Mouse (Mus musculus): ENCODE data around the gene Scd4. TPM values are rescaled to one million over a fixed set of nuclear protein-coding genes. Genes with fewer than 3 reads are reported as not detected.

Scd4 gene
- polyA plus RNA-seq, 1 experiment from 2014 or later, result not detected

DNA sequence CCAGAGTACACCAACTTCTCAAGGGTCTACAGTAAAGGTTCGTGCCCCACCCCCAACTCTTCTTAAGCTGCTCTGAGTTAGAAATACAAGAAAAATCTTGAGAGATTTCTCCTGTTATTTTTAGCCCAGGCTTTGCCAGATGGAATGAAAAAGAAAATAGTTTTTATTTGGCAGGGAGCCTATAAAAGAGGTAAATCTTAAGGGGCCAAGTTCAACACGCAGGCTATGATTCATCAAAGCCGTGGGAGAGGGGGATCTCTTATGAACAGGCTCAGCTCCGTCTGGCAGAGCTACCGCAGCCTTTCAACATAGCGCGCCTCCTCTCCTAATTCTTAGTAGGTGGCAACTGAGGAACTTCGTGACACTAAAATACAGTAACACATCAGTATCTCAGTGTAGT, 29.4 kb upstream of the Scd4 start:
- WGBS, result 92% methylated on average over 8 of the region's 8 CpGs
- Histone ChIP-seq H3K9me3 (ENCODE audit: control insufficient read depth, low read length) (no peaks in the 10 kb centered on the region), H3K36me3 (ENCODE audit: control insufficient read depth, insufficient read depth, low read length) (peaks cover 53% of the 10 kb centered on the region), H3K9ac (ENCODE audit: low read length) (no peak overlapping the region), H3K4me2 (ENCODE audit: low read depth, severe bottlenecking) (no peak overlapping the region), H3K4me1 (ENCODE audit: control insufficient read depth, insufficient read depth, low read length) (peaks cover 10% of the 10 kb centered on the region; the same call in 1 of the 2 replicates), H3K4me3 (ENCODE audit: low read depth, low read length) (no peak overlapping the region), H3K27me3 (ENCODE audit: control insufficient read depth, insufficient read depth, low read length) (no peaks in the 10 kb centered on the region), H3K27ac (replicated peaks; ENCODE audit: low read depth, low read length) (no peak overlapping the region)
- no peak for ATAC-seq (ENCODE audit: insufficient number of reproducible peaks, low FRiP score, low TSS enrichment, low read depth)
- peak; percentile 14 for DNase-seq (ENCODE audit: low spot score)

DNA sequence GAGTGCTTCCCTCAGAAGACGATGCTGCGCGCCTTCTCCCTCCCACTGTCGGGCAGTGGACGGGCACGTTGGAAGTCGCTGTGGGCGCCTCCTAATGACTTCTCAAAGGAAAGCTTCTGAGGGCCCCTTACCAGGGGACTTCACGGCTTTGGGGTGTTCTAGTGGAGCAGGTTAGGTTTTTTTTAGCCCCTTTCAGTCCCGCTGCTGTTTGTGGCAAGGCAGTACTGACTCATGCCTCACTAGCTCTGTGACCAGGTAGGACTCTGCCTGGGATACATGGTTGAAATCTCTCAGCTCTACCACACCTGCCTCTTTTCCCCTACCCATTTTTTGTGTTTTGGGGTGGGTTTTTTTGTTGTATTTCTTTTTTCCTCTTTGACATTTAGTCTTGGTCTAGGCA, 28.5 kb upstream of the Scd4 start:
- H3K4me2 ChIP-seq (ENCODE audit: low read depth, severe bottlenecking), result no peak overlapping the region
- no peak for ATAC-seq (ENCODE audit: insufficient number of reproducible peaks, low FRiP score, low TSS enrichment, low read depth)
- no peaks in the 10 kb centered on the region for H3K9me3 ChIP-seq (ENCODE audit: control insufficient read depth, low read length)
- WGBS, result 91% methylated on average over 10 of the region's 10 CpGs
- H3K4me3 ChIP-seq (ENCODE audit: low read depth, low read length), result no peak overlapping the region
- peak; percentile 20 for DNase-seq (ENCODE audit: low spot score)
- H3K36me3 ChIP-seq (ENCODE audit: control insufficient read depth, insufficient read depth, low read length), result peaks cover 45% of the 10 kb centered on the region
- 0 out of 2 replicates have a peak, but pooled peaks cover 3% of the 10 kb centered on the region for H3K4me1 ChIP-seq (ENCODE audit: control insufficient read depth, insufficient read depth, low read length)
- H3K27me3 ChIP-seq (ENCODE audit: control insufficient read depth, insufficient read depth, low read length), result no peaks in the 10 kb centered on the region
- H3K9ac ChIP-seq (ENCODE audit: low read length), result no peak overlapping the region
- H3K27ac ChIP-seq (replicated peaks; ENCODE audit: low read depth, low read length), result no peak overlapping the region

DNA sequence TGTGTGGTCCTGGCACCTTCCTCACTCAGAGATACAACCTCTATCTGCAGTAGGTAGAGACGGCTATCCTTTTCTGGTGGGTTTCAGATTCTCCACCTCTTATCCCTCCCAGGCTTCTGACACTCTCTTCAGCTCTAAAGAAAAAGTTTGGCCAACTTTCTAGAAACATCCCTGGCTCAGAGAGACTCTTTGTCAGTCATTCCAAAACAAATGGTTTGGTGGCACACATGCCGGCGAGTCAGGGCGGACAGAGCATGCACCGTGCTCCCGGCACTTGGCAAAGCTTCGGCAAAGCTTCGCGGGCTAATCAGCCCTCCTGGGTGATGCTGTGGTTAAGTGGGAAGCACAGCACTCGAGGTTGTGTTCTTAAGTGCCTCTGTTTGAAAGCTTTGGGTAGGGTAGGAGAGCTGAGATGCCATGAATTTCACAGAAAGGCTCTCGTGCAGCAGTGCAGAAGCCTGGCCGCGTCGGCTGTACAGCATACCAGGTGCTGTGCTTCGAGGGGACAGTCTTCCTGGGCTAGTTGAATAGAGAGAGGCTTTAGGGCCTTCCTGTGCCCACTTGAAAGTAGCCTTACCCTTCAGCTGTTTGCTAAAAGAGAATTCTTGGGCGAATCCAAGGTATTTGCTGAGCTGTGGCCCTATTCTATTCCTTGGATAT, 27.9 kb upstream of the Scd4 start:
- peak; percentile 19 for DNase-seq (ENCODE audit: low spot score)
- 0 out of 2 replicates have a peak, but pooled peaks cover 3% of the 10 kb centered on the region for H3K4me1 ChIP-seq (ENCODE audit: control insufficient read depth, insufficient read depth, low read length)
- H3K4me2 ChIP-seq (ENCODE audit: low read depth, severe bottlenecking), result no peak overlapping the region
- peaks cover 45% of the 10 kb centered on the region for H3K36me3 ChIP-seq (ENCODE audit: control insufficient read depth, insufficient read depth, low read length)
- H3K9me3 ChIP-seq (ENCODE audit: control insufficient read depth, low read length), result no peaks in the 10 kb centered on the region
- no peak overlapping the region for H3K9ac ChIP-seq (ENCODE audit: low read length)
- H3K4me3 ChIP-seq (ENCODE audit: low read depth, low read length), result no peak overlapping the region
- ATAC-seq (ENCODE audit: insufficient number of reproducible peaks, low FRiP score, low TSS enrichment, low read depth), result no peak
- H3K27ac ChIP-seq (replicated peaks; ENCODE audit: low read depth, low read length), result no peak overlapping the region
- WGBS, result 89% methylated on average over 16 of the region's 16 CpGs
- no peaks in the 10 kb centered on the region for H3K27me3 ChIP-seq (ENCODE audit: control insufficient read depth, insufficient read depth, low read length)

DNA sequence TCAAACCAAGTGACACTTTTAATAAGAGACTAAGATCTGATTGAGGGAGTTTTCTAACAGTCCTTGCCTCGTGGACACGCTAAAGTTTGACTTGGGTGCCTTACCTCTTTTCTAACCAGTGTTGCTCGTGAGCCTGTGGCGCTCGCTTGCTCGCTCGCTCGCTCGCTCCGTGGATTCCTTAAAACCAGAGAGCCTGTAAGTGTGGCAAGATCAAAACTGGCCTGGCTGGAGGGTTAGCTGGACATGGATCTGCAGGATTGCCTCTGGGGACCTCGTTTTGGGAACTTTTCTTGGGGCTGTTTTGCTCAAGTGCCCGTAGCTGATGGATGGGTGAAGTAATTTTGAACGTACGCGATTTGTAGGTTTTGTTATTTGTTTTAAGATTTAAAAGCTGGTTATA, 27.2 kb upstream of the Scd4 start:
- peak; percentile 21 for DNase-seq (ENCODE audit: low spot score)
- WGBS, result 92% methylated on average over 15 of the region's 15 CpGs

DNA sequence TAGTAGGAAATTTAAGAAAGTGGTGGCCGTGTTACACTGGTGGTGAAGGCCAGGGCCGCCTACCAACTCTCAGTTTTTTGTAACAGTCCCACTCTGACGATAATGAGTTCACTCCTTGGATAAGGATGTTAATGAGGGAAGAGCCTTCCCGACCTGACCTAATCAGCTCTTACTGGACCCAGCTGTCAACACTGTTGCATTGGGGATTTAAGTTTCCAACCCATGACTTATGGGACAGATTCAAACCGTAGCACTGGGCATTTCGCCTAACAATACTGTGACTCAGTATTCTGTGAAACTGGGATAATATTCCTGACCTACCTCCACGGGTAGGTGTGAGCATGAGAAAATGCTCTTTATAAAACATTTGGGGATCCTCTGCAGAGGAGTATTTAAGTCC, 26.7 kb upstream of the Scd4 start:
- H3K27me3 ChIP-seq (ENCODE audit: control insufficient read depth, insufficient read depth, low read length), result no peaks in the 10 kb centered on the region
- no peaks in the 10 kb centered on the region for H3K9me3 ChIP-seq (ENCODE audit: control insufficient read depth, low read length)
- 85% methylated on average over 7 of the region's 7 CpGs for WGBS
- H3K36me3 ChIP-seq (ENCODE audit: control insufficient read depth, insufficient read depth, low read length), result peaks cover 34% of the 10 kb centered on the region
- no peak overlapping the region for H3K4me3 ChIP-seq (ENCODE audit: low read depth, low read length)
- ATAC-seq (ENCODE audit: insufficient number of reproducible peaks, low FRiP score, low TSS enrichment, low read depth) (no peak), DNase-seq (ENCODE audit: low spot score) (peak; percentile 18)
- H3K27ac ChIP-seq (replicated peaks; ENCODE audit: low read depth, low read length), result no peak overlapping the region
- no peak overlapping the region for H3K9ac ChIP-seq (ENCODE audit: low read length)
- no peak overlapping the region for H3K4me2 ChIP-seq (ENCODE audit: low read depth, severe bottlenecking)
- H3K4me1 ChIP-seq (ENCODE audit: control insufficient read depth, insufficient read depth, low read length), result no peaks in the 10 kb centered on the region

More for the DNA sequence above, 27.2 kb upstream of the Scd4 start:
- Histone ChIP-seq H3K4me2 (ENCODE audit: low read depth, severe bottlenecking) (no peak overlapping the region), H3K27ac (replicated peaks; ENCODE audit: low read depth, low read length) (no peak overlapping the region), H3K4me3 (ENCODE audit: low read depth, low read length) (no peak overlapping the region), H3K36me3 (ENCODE audit: control insufficient read depth, insufficient read depth, low read length) (peaks cover 38% of the 10 kb centered on the region), H3K4me1 (ENCODE audit: control insufficient read depth, insufficient read depth, low read length) (no peaks in the 10 kb centered on the region), H3K9ac (ENCODE audit: low read length) (no peak overlapping the region), H3K27me3 (ENCODE audit: control insufficient read depth, insufficient read depth, low read length) (no peaks in the 10 kb centered on the region), H3K9me3 (ENCODE audit: control insufficient read depth, low read length) (no peaks in the 10 kb centered on the region)
- ATAC-seq (ENCODE audit: insufficient number of reproducible peaks, low FRiP score, low TSS enrichment, low read depth), result no peak

DNA sequence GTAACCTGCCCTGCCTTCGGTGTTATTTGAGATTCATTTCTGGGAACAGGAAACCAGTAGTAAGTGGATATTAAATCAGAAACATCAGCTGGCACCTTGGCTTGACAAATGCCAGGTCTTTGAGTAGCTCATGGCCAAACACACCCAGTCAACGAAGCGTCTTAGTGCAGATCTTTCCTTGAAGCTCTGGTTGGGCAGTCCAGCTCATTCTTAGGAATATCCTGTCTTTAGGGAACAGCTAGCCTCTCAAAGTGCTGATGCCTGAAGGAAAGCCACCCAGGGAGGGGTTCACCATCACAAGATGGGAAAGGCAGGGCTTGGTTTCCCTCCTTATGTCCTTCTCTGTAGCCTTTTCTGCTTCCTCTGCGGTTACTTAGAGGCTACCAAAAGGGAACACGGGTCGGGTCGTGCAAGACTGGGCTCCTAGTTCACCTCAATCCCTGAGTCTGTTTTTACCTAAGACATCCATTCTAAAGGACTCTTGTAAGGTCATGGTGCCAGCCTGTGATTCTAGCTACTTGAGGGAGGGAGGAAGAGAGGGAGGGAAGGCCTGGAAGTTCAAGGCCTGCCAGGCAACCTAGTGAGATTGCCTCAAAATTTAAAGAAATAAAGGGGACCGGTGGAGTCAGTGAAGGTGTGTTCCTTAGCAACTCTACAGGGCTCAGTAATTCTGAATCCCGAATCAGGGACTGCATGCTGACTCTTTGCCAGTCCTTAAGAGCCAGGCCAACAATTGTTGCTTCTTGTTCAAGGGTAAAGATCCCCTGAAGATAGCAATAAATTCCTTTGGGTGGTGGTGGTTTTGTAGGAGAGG, 25.6 kb upstream of the Scd4 start:
- H3K9me3 ChIP-seq (ENCODE audit: control insufficient read depth, low read length), result no peaks in the 10 kb centered on the region
- no peaks in the 10 kb centered on the region for H3K4me1 ChIP-seq (ENCODE audit: control insufficient read depth, insufficient read depth, low read length)
- H3K27me3 ChIP-seq (ENCODE audit: control insufficient read depth, insufficient read depth, low read length), result no peaks in the 10 kb centered on the region
- ATAC-seq (ENCODE audit: insufficient number of reproducible peaks, low FRiP score, low TSS enrichment, low read depth) (no peak), DNase-seq (ENCODE audit: low spot score) (peak; percentile 26)
- H3K36me3 ChIP-seq (ENCODE audit: control insufficient read depth, insufficient read depth, low read length), result peaks cover 25% of the 10 kb centered on the region
- H3K4me3 ChIP-seq (ENCODE audit: low read depth, low read length), result no peak overlapping the region
- no peak overlapping the region for H3K9ac ChIP-seq (ENCODE audit: low read length)
- no peak overlapping the region for H3K4me2 ChIP-seq (ENCODE audit: low read depth, severe bottlenecking)
- 85% methylated on average over 9 of the region's 9 CpGs for WGBS
- H3K27ac ChIP-seq (replicated peaks; ENCODE audit: low read depth, low read length), result no peak overlapping the region

DNA sequence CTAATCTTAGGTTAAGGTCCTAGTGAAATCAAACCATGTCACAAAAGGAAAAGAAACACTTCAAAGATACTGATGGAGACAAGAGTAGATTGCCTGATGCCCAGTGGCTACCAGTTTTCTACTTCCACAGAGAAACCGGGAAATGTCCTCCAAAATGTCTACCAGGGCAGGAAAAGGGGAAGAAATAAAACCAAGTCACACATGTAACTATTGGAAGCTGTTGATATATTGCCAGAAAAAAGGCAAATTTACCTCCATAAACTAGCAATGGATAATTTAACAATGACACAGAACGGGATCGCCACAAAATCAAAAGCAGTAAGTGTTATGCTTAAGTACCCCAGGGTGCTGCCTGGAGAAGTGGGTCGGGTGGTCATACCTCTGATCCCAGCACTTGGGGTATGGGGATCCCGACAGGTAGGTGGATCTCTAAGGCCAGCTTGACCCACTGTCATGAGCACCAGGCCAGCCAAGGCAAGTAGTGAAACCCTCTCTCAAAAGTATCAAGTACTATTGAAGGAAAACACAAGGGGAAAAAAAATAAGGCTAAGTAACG, 24.9 kb upstream of the Scd4 start:
- Histone ChIP-seq H3K27ac (replicated peaks; ENCODE audit: low read depth, low read length) (no peak overlapping the region), H3K36me3 (ENCODE audit: control insufficient read depth, insufficient read depth, low read length) (peaks cover 19% of the 10 kb centered on the region), H3K9me3 (ENCODE audit: control insufficient read depth, low read length) (no peaks in the 10 kb centered on the region), H3K4me3 (ENCODE audit: low read depth, low read length) (no peak overlapping the region), H3K4me1 (ENCODE audit: control insufficient read depth, insufficient read depth, low read length) (no peaks in the 10 kb centered on the region), H3K9ac (ENCODE audit: low read length) (no peak overlapping the region), H3K27me3 (ENCODE audit: control insufficient read depth, insufficient read depth, low read length) (no peaks in the 10 kb centered on the region), H3K4me2 (ENCODE audit: low read depth, severe bottlenecking) (no peak overlapping the region)
- DNase-seq (ENCODE audit: low spot score) (no peak), ATAC-seq (ENCODE audit: insufficient number of reproducible peaks, low FRiP score, low TSS enrichment, low read depth) (no peak)
- 81% methylated on average over 6 of the region's 6 CpGs for WGBS

DNA sequence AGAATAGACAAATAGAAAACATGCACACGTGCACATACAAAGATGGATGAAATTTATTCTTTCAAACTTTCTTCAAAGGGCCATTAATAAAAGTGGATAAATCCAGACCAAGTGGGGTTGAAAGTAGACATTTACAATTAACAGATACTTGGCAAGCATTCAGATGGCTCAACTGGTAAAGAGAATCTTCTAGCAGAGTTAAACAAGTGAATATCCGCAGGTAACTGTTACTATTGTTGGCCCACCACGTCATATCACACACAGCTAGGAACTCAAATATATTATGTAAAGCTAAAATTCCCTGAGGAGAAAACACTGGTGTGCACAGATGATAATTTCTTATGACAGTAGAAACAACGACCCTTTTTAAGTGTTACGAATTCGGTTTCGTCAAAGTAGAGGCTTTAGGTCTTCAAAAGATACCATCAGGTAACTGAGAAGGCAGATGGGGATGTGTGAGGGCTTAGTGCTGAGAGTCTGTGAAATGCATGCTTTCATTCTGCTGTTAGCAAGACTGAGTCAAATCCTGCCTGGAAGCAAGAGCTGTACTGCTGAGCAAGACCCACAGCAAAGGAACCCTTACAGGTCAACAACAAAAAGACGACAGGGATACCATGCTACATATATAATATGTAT, 24.2 kb upstream of the Scd4 start:
- no peak for ATAC-seq (ENCODE audit: insufficient number of reproducible peaks, low FRiP score, low TSS enrichment, low read depth)
- 91% methylated on average over 8 of the region's 8 CpGs for WGBS
- H3K4me1 ChIP-seq (ENCODE audit: control insufficient read depth, insufficient read depth, low read length), result no peaks in the 10 kb centered on the region
- no peak overlapping the region for H3K4me3 ChIP-seq (ENCODE audit: low read depth, low read length)
- no peak overlapping the region for H3K9ac ChIP-seq (ENCODE audit: low read length)
- H3K27ac ChIP-seq (replicated peaks; ENCODE audit: low read depth, low read length), result no peak overlapping the region
- peaks cover 16% of the 10 kb centered on the region for H3K36me3 ChIP-seq (ENCODE audit: control insufficient read depth, insufficient read depth, low read length)
- H3K9me3 ChIP-seq (ENCODE audit: control insufficient read depth, low read length), result no peaks in the 10 kb centered on the region
- DNase-seq (ENCODE audit: low spot score), result no peak
- no peaks in the 10 kb centered on the region for H3K27me3 ChIP-seq (ENCODE audit: control insufficient read depth, insufficient read depth, low read length)
- no peak overlapping the region for H3K4me2 ChIP-seq (ENCODE audit: low read depth, severe bottlenecking)

All from limb, embryonic 11.5 days (tissue).